Mouse (Mus musculus) thymus, adult 2 months (tissue): ENCODE data around the gene Bbip1.

Source experiments
- CTCF ChIP-seq: fragments of 200-500 bp; IDR thresholded peaks from 2 replicates; pipeline ENCODE4 v1.5.1; 2012; ENCODE audit warnings: mild to moderate bottlenecking, control low read depth, low read length, moderate library complexity, borderline replicate concordance; ENCODE audit not compliant: control insufficient read depth, poor library complexity, insufficient read depth; ENCODE audit errors: extremely low read depth
- POLR2A ChIP-seq: fragments of 200-500 bp; IDR thresholded peaks from 2 replicates; pipeline ENCODE4 v1.6.1; 2012; ENCODE audit warnings: mild to moderate bottlenecking, low read length, control low read depth, moderate library complexity; ENCODE audit not compliant: control insufficient read depth, poor library complexity, insufficient read depth; ENCODE audit errors: extremely low read depth

DNA sequence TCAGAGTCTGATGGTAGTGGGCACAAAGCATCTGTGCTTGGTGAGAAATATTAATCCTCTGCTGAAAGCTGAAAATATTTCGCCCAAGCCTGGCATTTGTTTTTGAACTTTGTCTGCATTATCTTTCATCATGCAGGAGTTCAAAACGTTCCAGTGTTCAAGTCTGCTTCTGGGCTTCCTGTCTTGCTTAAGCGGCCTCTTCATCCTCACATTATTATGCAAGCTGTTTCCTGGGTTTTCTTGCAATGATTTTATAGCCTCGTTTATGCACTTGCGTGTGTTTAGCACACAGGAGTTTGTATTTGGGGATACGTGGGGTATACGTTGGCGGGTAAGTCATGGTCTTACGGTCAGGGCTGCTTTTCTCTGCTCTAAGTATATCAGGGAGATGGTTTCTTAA lies 56.1 kb downstream of the Bbip1 start:
- TF ChIP-seq CTCF, result no peak
- no peak for TF ChIP-seq POLR2A
